Mouse (Mus musculus): ENCODE results near the gene Gstm2. TPM values are rescaled to one million over a fixed set of nuclear protein-coding genes. Genes with fewer than 3 reads are reported as not detected.

The Gstm2 gene
- total RNA-seq, 2 experiments from 2014 or later = 95.2 to 129 TPM

DNA sequence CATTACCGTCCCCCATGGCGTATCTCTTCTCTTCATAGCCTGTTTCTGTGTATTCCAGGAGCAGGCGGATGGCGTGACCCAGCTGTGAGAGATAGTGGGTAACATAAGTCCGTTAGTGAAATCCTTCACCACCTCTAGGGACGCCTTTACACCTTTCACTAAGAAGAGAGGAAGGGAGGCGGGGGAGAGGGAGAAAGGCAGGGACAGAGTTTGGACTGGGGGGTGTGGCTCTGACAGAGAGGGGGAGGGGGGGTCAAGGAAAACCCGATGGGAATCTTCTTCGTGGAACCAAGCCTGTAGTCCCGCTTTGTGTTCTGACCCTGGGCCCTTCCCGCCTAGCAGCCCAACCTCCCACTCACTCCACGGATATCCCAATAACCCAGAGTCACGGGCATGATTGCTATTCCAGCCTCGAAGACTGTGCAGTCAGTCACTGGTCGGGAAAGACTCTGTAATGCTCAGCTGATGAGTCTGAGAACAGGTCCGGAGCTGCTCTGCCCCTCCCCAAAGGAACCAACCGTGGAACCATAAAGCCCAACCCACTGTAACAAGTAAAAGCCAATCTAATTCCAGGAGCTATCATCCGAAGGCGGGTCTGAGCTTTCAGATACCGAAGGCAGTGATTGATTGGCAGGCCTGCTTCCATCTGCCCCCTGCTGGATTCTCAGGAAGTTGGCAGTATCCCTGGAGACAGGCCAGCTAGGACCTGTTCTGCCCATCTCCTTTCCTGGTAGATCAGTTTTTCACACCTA, 42.8 kb downstream of the Gstm2 start, which contains the start of gene Gstm6:
Gstm6 (minus strand) TSS at position 511 of the 752 bp plus-strand sequence.
- DNase-seq (ENCODE audit: low spot score) = peak; percentile 14

DNA sequence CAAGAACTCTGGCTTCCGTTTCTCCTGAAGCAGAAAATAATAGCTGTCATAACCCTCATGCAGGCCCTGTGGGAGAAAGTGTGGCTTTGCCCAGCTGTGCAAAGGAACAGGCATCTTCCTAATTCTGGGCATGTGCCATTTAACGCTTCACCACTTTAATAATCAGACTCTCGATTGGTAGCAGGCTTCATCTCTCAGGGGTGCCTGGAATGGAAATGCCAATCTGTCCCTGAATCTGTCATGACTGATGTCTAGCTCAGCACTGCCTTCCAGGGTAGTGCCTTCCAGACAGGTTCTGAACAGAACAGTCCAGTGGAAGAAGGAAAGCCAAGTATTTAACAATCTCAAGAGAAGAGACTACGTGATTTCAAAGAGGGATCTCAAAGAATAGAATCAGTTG, 45.0 kb downstream of the Gstm2 start:
- DNase-seq (ENCODE audit: low spot score) = no peak

DNA sequence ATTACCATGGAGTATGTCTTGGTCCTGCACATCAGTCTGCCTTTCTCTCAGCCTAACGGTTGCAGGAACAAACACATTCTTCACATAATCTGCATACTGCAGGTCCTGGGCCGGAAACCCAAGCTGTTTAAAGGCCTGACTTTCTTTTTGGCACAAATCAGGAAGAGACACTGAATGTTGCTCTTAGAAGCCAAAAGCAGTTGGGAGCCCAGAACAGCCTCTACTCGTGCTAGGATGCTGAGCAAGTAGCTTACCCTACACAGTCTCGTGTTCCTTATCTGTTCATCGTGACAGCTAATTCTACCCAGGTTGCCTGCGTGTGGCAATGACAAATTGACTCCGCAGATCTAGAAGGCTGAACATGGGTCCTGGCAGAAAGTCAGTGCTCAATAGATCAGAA, 45.7 kb downstream of the Gstm2 start:
- no peak for DNase-seq (ENCODE audit: low spot score)

DNA sequence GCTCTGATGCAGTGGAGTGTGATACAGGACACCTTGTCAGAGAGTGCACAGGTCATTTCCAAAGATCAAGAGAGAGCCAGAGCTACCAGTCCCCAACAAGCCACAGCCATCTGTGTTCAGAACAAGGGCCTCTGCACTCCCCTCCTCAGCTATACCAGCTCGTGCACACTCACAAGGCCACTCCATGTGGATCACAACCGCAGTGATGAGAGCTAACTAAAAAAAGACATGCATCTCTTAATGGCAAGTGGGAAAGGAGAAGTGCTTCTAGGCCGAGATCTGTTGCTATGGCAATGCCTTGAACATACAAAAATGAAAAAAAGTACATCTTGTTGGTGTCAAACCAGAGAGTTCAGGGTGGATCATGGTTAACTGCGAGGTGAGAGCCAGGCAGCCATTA, 46.4 kb downstream of the Gstm2 start:
- no peak for DNase-seq (ENCODE audit: low spot score)

DNA sequence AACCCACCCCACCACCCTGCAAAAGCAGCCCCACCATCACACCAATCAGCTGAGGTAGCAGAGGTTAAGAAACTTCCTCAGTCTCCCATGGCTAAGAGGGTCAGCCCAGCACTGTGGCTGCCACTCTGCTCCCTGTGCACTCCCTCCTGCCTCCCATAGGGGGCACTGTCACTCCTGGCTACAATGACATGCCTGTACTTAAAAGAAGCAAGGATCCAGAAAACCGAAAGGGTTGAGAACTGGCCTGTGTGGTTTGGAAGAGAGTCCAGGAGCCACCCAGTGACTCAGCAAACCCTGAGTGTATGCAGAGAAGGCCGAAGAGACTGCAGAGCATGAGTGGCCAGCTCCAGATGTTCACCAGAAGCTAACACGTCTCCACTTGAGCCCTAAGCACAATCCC, 46.9 kb downstream of the Gstm2 start:
- peak; percentile 86 for DNase-seq (ENCODE audit: low spot score)

DNA sequence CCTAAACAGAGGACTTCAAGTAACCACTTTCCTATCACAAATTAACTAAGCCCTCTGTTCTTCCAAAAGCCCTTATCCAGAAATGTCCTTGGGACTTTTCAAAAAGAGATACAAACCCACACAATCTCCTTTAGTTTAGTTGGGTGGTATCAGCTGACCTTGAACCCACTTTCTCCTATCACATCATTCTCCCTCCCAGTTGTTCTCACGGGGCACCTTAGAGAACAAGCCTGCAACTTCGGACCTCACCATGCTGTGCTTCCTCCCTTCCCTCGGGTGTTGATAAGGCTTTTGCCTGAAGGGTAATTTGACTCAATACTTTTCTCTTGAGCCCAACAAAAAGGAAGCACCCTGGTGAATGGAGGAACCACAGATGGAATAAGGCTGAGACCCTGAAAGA, 50.4 kb downstream of the Gstm2 start:
- no peak for DNase-seq (ENCODE audit: low spot score)

DNA sequence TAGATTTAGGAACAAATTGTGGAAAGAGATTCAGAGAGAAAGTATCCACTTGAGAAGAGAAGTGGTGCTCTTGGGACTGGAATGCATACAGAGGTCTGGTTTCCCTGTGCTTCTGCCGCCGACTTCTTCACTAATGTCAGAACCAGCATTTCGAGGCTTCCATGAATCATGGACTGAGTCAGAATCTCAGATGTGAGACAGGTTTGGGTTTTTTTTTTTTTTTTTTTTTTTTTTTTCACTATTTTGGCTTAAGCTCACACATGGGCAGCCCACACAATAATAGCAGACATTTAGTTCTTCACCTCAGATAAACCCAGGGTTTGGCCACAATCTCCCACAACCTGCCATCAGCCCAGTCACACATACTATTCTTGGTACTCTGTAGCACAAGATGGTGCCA, 51.0 kb downstream of the Gstm2 start:
- DNase-seq (ENCODE audit: low spot score) = no peak

DNA sequence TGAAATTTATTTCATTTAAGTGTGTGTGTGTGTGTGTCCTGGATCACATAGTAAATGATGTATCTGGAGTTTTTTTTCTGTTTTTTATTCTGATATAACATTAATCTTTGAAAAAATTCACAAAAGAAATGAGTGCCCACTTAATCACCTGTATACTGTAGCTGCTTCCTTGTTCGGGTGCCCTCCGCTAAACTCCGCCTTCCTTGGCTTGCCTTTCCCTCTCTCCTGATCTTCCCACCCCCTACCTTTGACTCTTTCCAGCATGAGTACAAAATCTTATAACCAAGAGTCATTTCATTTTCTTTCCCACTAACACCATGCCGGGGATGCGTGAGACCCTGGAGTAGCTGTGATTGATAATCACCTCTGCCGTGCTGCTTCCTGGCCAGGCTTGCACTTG, 54.1 kb downstream of the Gstm2 start:
- no peak for DNase-seq (ENCODE audit: low spot score)

Other genes starting within 250 kb of the Gstm2 start
- gene Csf1, start 226.0 kb downstream of the Gstm2 start, total RNA-seq (2021) = 1 to 10 TPM; 6.6 to 8.4 TPM
- gene Eps8l3, start 109.2 kb downstream of the Gstm2 start, total RNA-seq (2021) = not detected
- gene Gstm5, start 90.6 kb downstream of the Gstm2 start, total RNA-seq (2021) = 10 to 100 TPM; 86.9 to 93.2 TPM
- 10 to 100 TPM; 12.8 to 14.7 TPM for gene Gstm7, start 54.6 kb downstream of the Gstm2 start, total RNA-seq (2021)
- under 1 TPM; 0.45 to 0.46 TPM for gene Gstm6, start 42.7 kb downstream of the Gstm2 start, total RNA-seq (2021)
- not detected for gene Gstm3, start 17.2 kb downstream of the Gstm2 start, total RNA-seq (2021)
- gene Gstm1, start 31.5 kb upstream of the Gstm2 start, total RNA-seq (2021) = 100 to 1,000 TPM; 201 to 229 TPM
- gene Gstm4, start 58.4 kb upstream of the Gstm2 start, total RNA-seq (2021) = 10 to 100 TPM; 11.8 to 15.8 TPM
- gene Ampd2, start 100.2 kb upstream of the Gstm2 start, total RNA-seq (2021) = 1 to 10 TPM; 3.6 TPM
- gene Gnat2, start 106.3 kb upstream of the Gstm2 start, total RNA-seq (2021) = under 1 TPM; 0.45 to 0.94 TPM
- gene Gnai3, start 159.7 kb upstream of the Gstm2 start, total RNA-seq (2021) = 10 to 100 TPM; 10.2 to 14.7 TPM
- gene Gpr61, start 168.4 kb upstream of the Gstm2 start, total RNA-seq (2021) = not detected
- 10 to 100 TPM; 23.9 to 26.3 TPM for gene Amigo1, start 199.9 kb upstream of the Gstm2 start, total RNA-seq (2021)
- gene Cyb561d1, start 214.8 kb upstream of the Gstm2 start, total RNA-seq (2021) = 1 to 10 TPM; 3.0 to 3.2 TPM
- 1 to 10 TPM; 5.9 to 6.2 TPM for gene Atxn7l2, start 224.5 kb upstream of the Gstm2 start, total RNA-seq (2021)
- gene Sypl2, start 240.2 kb upstream of the Gstm2 start, total RNA-seq (2021) = 100 to 1,000 TPM; 213 to 250 TPM

Data from gastrocnemius, adult 18-20 months (tissue).